Mouse (Mus musculus) heart, embryonic 11.5 days (tissue): Measurements from ENCODE around the gene Atad3a. TPM values are rescaled to one million over a fixed set of nuclear protein-coding genes. Genes with fewer than 3 reads are reported as not detected.
A peak's percentile ranks its signal among the peaks of the same experiment; 100 is the strongest.

Experiments used
- ATAC-seq: fragments of 200-750 bp; cut with Nextera tagmentation; replicated peaks from 2 replicates; pipeline ENCODE4 v1.8.0; 2017; ENCODE audit warnings: moderate library complexity; ENCODE audit not compliant: insufficient number of reproducible peaks, low FRiP score, low TSS enrichment
- H3K27ac ChIP-seq: fragments of 300-500 bp; sonication (generic); 2 replicates; pipeline ENCODE4 v1.5.1; 2014; ENCODE audit warnings: mild to moderate bottlenecking, low read depth, low read length
- H3K27me3 ChIP-seq: fragments of 300-500 bp; sonication (generic); 2 replicates; pipeline ENCODE4 v1.6.1; 2014; ENCODE audit warnings: mild to moderate bottlenecking, low read length, mixed read lengths; ENCODE audit not compliant: control insufficient read depth, insufficient read depth
- H3K36me3 ChIP-seq: fragments of 300-500 bp; sonication (generic); 2 replicates; pipeline ENCODE4 v1.6.1; 2014; ENCODE audit warnings: mild to moderate bottlenecking, low read length, moderate library complexity, mixed read lengths; ENCODE audit not compliant: control insufficient read depth, insufficient read depth
- H3K4me1 ChIP-seq: fragments of 300-500 bp; sonication (generic); 2 replicates; pipeline ENCODE4 v1.6.1; 2014; ENCODE audit warnings: low read length; ENCODE audit not compliant: control insufficient read depth, insufficient read depth
- H3K4me2 ChIP-seq: fragments of 300-500 bp; sonication (generic); 2 replicates; pipeline ENCODE4 v1.6.1; 2014; ENCODE audit warnings: mild to moderate bottlenecking, moderate library complexity
- H3K4me3 ChIP-seq: fragments of 300-500 bp; sonication (generic); 2 replicates; pipeline ENCODE4 v1.5.1; 2014; ENCODE audit warnings: low read depth, low read length
- H3K9ac ChIP-seq: fragments of 300-500 bp; sonication (generic); 2 replicates; pipeline ENCODE4 v1.6.1; 2014; ENCODE audit warnings: mild to moderate bottlenecking, low read depth, low read length, moderate library complexity
- H3K9me3 ChIP-seq: fragments of 300-500 bp; sonication (generic); replicated peaks from 2 replicates; pipeline ENCODE4 v1.6.1; 2016; ENCODE audit warnings: low read length; ENCODE audit not compliant: control insufficient read depth
- WGBS: fragments of 180-500 bp; shearing (Covaris S2); extraction: QIAGEN DNeasy Blood & Tissue Kit; methylation state at CpG from one replicate; pipeline ENCODE4 v1.1.7; 2014; ENCODE audit not compliant: insufficient replicate concordance; 5-methylcytosine and 5-hydroxymethylcytosine counted together
- polyA plus RNA-seq: library from polyadenylated mRNA; unstranded; fragments of >200 nt; fragmentation: Nextera tagmentation; extraction: Ambion mirVana; gene quantifications from 2 replicates; pipeline ENCODE4 v1.2.1, GENCODE M21; 2014

Gene Atad3a
- polyA plus RNA-seq, result 84.2 and 88.2 TPM in 2 replicates

GRCm38 (mm10) chr4:155760613-155761355 lies at the start of gene Atad3a:
Gene Atad3a (minus strand): TSS chr4:155761093.
- ATAC-seq, result peak; percentile 95
- under 1% methylated on average over 68 of the region's 68 CpGs for WGBS
- peak within 1 kb of the TSS; percentile 98 for H3K4me2 ChIP-seq
- peak within 1 kb of the TSS; percentile 73 for H3K27ac ChIP-seq
- H3K9me3 ChIP-seq, result no peaks in the 10 kb centered on the region
- peaks cover 6% of the 10 kb centered on the region for H3K36me3 ChIP-seq
- H3K4me1 ChIP-seq, result peaks cover 25% of the 10 kb centered on the region
- no peaks in the 10 kb centered on the region for H3K27me3 ChIP-seq
- H3K4me3 ChIP-seq, result peak within 1 kb of the TSS; percentile 69
- H3K9ac ChIP-seq, result peak within 1 kb of the TSS; percentile 86

GRCm38 (mm10) chr4:155807841-155808240 lies 46.9 kb upstream of the Atad3a start:
- no peak overlapping the region for H3K9ac ChIP-seq
- H3K4me2 ChIP-seq, result no peak overlapping the region
- ATAC-seq, result no peak
- H3K4me3 ChIP-seq, result no peak overlapping the region
- H3K27ac ChIP-seq, result no peak overlapping the region
- peaks cover 13% of the 10 kb centered on the region for H3K4me1 ChIP-seq
- no peaks in the 10 kb centered on the region for H3K9me3 ChIP-seq
- peaks cover 25% of the 10 kb centered on the region for H3K36me3 ChIP-seq
- H3K27me3 ChIP-seq, result no peaks in the 10 kb centered on the region
- WGBS, result 85% methylated on average over 3 of the region's 3 CpGs

GRCm38 (mm10) chr4:155803340-155804041 lies 42.6 kb upstream of the Atad3a start:
- Histone ChIP-seq H3K4me2 (peak overlapping the region; percentile 81), H3K27ac (peak overlapping the region; percentile 46; the same call in 1 of the 2 replicates), H3K9ac (peak overlapping the region; percentile 94), H3K4me1 (peaks cover 9% of the 10 kb centered on the region), H3K27me3 (no peaks in the 10 kb centered on the region; the same call in 1 of the 2 replicates), H3K4me3 (peak overlapping the region; percentile 96), H3K36me3 (peaks cover 7% of the 10 kb centered on the region), H3K9me3 (no peaks in the 10 kb centered on the region)
- WGBS, result under 1% methylated on average over 58 of the region's 58 CpGs
- ATAC-seq, result peak; percentile 97

- Histone ChIP-seq H3K36me3 (peaks cover 4% of the 10 kb centered on the region), H3K27ac (peak within 1 kb of the TSS; percentile 46; the same call in 1 of the 2 replicates), H3K4me2 (peak within 1 kb of the TSS; percentile 81), H3K9ac (peak within 1 kb of the TSS; percentile 94), H3K4me1 (peaks cover 9% of the 10 kb centered on the region), H3K9me3 (no peaks in the 10 kb centered on the region), H3K4me3 (peak within 1 kb of the TSS; percentile 96), H3K27me3 (no peaks in the 10 kb centered on the region; the same call in 1 of the 2 replicates)
- peak; percentile 14; the same call in 1 of the 2 replicates for ATAC-seq
- WGBS, result 9% methylated on average over 12 of the region's 12 CpGs
Observed at GRCm38 (mm10) chr4:155802741-155803339, 41.9 kb upstream of the Atad3a start, which contains the start of gene Mrpl20. Gene Mrpl20 (plus strand): TSS chr4:155802878.

- ATAC-seq, result no peak
- 100% methylated on average over 1 of the region's 1 CpGs for WGBS
- no peak overlapping the region for H3K4me3 ChIP-seq
- H3K4me2 ChIP-seq, result no peak overlapping the region
- H3K36me3 ChIP-seq, result no peaks in the 10 kb centered on the region; the same call in 1 of the 2 replicates
- H3K9ac ChIP-seq, result no peak overlapping the region
- H3K4me1 ChIP-seq, result peaks cover 9% of the 10 kb centered on the region
- H3K9me3 ChIP-seq, result no peaks in the 10 kb centered on the region
- no peaks in the 10 kb centered on the region; the same call in 1 of the 2 replicates for H3K27me3 ChIP-seq
- H3K27ac ChIP-seq, result no peak overlapping the region
Observed at GRCm38 (mm10) chr4:155802075-155802474, 41.2 kb upstream of the Atad3a start.

- peaks cover 3% of the 10 kb centered on the region; the same call in 1 of the 2 replicates for H3K4me1 ChIP-seq
- H3K27ac ChIP-seq, result no peak overlapping the region
- no peaks in the 10 kb centered on the region for H3K27me3 ChIP-seq
- no peak overlapping the region for H3K9ac ChIP-seq
- H3K36me3 ChIP-seq, result no peaks in the 10 kb centered on the region
- H3K4me2 ChIP-seq, result no peak overlapping the region
- H3K4me3 ChIP-seq, result no peak overlapping the region
- WGBS, result 54% methylated on average over 2 of the region's 2 CpGs
- no peak for ATAC-seq
- H3K9me3 ChIP-seq, result no peaks in the 10 kb centered on the region
Observed at GRCm38 (mm10) chr4:155793730-155794129, 32.8 kb upstream of the Atad3a start.

GRCm38 (mm10) chr4:155791240-155791933 lies 30.5 kb upstream of the Atad3a start:
- WGBS, result 63% methylated on average over 24 of the region's 24 CpGs
- Histone ChIP-seq H3K27ac (no peak overlapping the region), H3K9ac (no peak overlapping the region), H3K4me2 (no peak overlapping the region), H3K9me3 (no peaks in the 10 kb centered on the region), H3K4me1 (peaks cover 3% of the 10 kb centered on the region; the same call in 1 of the 2 replicates), H3K27me3 (no peaks in the 10 kb centered on the region), H3K4me3 (no peak overlapping the region), H3K36me3 (no peaks in the 10 kb centered on the region)
- no peak for ATAC-seq

- H3K9ac ChIP-seq, result no peak overlapping the region
- no peaks in the 10 kb centered on the region for H3K27me3 ChIP-seq
- peaks cover 5% of the 10 kb centered on the region; the same call in 1 of the 2 replicates for H3K4me1 ChIP-seq
- H3K36me3 ChIP-seq, result no peaks in the 10 kb centered on the region
- no peaks in the 10 kb centered on the region for H3K9me3 ChIP-seq
- ATAC-seq, result no peak
- H3K4me3 ChIP-seq, result no peak overlapping the region
- no peak overlapping the region for H3K4me2 ChIP-seq
- no peak overlapping the region for H3K27ac ChIP-seq
- 58% methylated on average over 3 of the region's 3 CpGs for WGBS
Observed at GRCm38 (mm10) chr4:155790650-155791161, 29.8 kb upstream of the Atad3a start.
